Mouse (Mus musculus) forebrain, embryonic 11.5 days (tissue): ENCODE data around the gene Mvk. TPM values are rescaled to one million over a fixed set of nuclear protein-coding genes. Genes with fewer than 3 reads are reported as not detected.
A peak's percentile ranks its signal among the peaks of the same experiment; 100 is the strongest.

Experiments used
- ATAC-seq: fragments of 200-750 bp; cut with Nextera tagmentation; replicated peaks from 2 replicates; pipeline ENCODE4 v1.8.0; 2017; ENCODE audit warnings: moderate TSS enrichment; ENCODE audit not compliant: low FRiP score
- DNase-seq: peaks from one replicate; pipeline ENCODE4 v3.0.0-alpha.2; 2017; ENCODE audit warnings: low spot score
- H3K27ac ChIP-seq: fragments of 300-500 bp; sonication (generic); 2 replicates; pipeline ENCODE4 v1.5.1; 2014; ENCODE audit warnings: low read depth, low read length
- H3K27me3 ChIP-seq: fragments of 300-500 bp; sonication (generic); 2 replicates; pipeline ENCODE4 v1.6.1; 2014; ENCODE audit warnings: mild to moderate bottlenecking, low read length, mixed read lengths; ENCODE audit not compliant: control insufficient read depth, insufficient read depth
- H3K36me3 ChIP-seq: fragments of 300-500 bp; sonication (generic); 2 replicates; pipeline ENCODE4 v1.6.1; 2014; ENCODE audit warnings: mild to moderate bottlenecking, low read length, moderate library complexity, mixed read lengths; ENCODE audit not compliant: control insufficient read depth, insufficient read depth
- H3K4me1 ChIP-seq: fragments of 300-500 bp; sonication (generic); replicated peaks from 2 replicates; pipeline ENCODE4 v1.6.1; 2014; ENCODE audit warnings: low read length, mixed read lengths; ENCODE audit not compliant: control insufficient read depth, insufficient read depth
- H3K4me2 ChIP-seq: fragments of 300-500 bp; sonication (generic); 2 replicates; pipeline ENCODE4 v1.6.1; 2014; ENCODE audit warnings: low read depth, mild to moderate bottlenecking, low read length, moderate library complexity, mixed read lengths; ENCODE audit not compliant: severe bottlenecking
- H3K4me3 ChIP-seq: fragments of 300-500 bp; sonication (generic); 2 replicates; pipeline ENCODE4 v1.5.1; 2014; ENCODE audit warnings: low read depth, low read length
- H3K9ac ChIP-seq: fragments of 300-500 bp; sonication (generic); 2 replicates; pipeline ENCODE4 v1.6.1; 2014; ENCODE audit warnings: low read length
- H3K9me3 ChIP-seq: fragments of 300-500 bp; sonication (generic); 2 replicates; pipeline ENCODE4 v1.6.1; 2016; ENCODE audit warnings: low read length, mixed read lengths; ENCODE audit not compliant: control insufficient read depth
- WGBS: fragments of 180-500 bp; shearing (Covaris S2); extraction: QIAGEN DNeasy Blood & Tissue Kit; methylation state at CpG from one replicate; pipeline ENCODE4 v1.1.7; 2014; 5-methylcytosine and 5-hydroxymethylcytosine counted together
- polyA plus RNA-seq: library from polyadenylated mRNA; unstranded; fragments of >200 nt; fragmentation: Nextera tagmentation; extraction: Ambion mirVana; gene quantifications from 2 replicates; pipeline ENCODE4 v1.2.1, GENCODE M21; 2014

Gene Mvk
- polyA plus RNA-seq, 1 experiment from 2014 or later = 58.3 TPM

DNA sequence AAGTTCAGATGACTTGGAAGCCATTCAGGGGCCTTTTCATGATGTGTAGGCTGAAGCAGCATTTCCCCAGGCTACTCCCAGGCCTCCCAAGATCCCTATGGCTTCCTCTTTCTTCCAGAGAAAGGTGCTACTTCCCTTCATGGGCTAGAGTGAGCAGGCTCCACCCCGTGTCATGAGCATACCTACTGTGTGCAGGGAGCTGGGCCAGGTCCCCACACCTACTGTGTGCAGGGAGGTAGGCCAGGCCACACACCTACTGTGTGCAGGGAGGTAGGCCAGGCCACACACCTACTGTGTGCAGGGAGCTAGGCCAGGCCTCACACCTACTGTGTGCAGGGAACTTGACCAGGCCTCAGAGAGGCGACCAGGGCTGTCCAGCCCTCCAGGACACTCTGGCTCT lies 20.5 kb downstream of the Mvk start:
- Histone ChIP-seq H3K9ac (no peak overlapping the region), H3K4me3 (no peak overlapping the region), H3K27me3 (no peaks in the 10 kb centered on the region), H3K9me3 (no peaks in the 10 kb centered on the region), H3K4me2 (no peak overlapping the region), H3K27ac (no peak overlapping the region), H3K4me1 (peaks cover 39% of the 10 kb centered on the region), H3K36me3 (no peaks in the 10 kb centered on the region)
- ATAC-seq (no peak), DNase-seq (no peak)
- 60% methylated on average over 2 of the region's 2 CpGs for WGBS

DNA sequence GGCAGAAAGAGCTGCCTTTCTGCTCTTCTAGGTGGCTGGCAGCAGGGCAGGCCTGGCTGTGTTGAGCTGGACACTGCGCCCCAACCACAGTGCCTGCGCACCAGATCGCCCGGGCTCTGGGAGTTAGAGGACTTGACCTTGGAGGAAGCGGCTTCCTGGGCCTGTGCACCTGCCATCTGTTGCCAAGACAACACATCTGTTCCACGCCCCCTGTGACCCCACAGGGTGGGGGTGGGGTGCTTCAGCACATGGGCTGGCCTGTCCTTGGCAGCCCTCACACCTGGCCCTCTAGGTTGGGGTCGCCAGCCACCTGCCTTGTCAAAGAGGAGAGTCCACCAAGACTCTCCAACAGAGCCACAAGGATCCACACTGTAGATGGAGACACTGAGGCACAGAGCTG lies 21.6 kb downstream of the Mvk start:
- 55% methylated on average over 7 of the region's 7 CpGs for WGBS
- DNase-seq (no peak), ATAC-seq (no peak)
- no peak overlapping the region for H3K27ac ChIP-seq
- no peaks in the 10 kb centered on the region for H3K9me3 ChIP-seq
- no peaks in the 10 kb centered on the region for H3K27me3 ChIP-seq
- H3K4me1 ChIP-seq = peaks cover 39% of the 10 kb centered on the region
- H3K36me3 ChIP-seq = no peaks in the 10 kb centered on the region
- H3K9ac ChIP-seq = no peak overlapping the region
- no peak overlapping the region for H3K4me2 ChIP-seq
- no peak overlapping the region for H3K4me3 ChIP-seq

DNA sequence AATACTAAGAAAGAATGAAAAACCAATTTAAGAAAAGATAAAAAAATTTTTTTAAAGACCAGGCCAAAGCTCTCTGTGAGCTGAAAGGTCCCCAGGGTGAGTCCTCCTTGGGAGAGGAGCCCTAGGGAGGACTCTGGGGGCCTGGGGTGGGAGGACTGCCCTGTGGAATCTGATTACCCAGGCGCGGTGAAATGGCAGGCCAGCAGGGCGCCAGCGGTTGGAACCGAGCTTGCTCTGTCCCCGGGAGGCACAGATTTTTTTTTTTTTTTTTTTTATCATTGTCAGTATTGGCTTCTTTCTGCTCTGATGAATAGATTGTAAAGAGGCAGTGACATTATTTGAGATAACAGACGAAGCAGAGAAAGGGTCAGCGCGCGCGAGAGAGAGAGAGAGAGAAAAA lies 22.9 kb downstream of the Mvk start:
- no peaks in the 10 kb centered on the region for H3K27me3 ChIP-seq
- peak overlapping the region; percentile 92 for H3K27ac ChIP-seq
- peak overlapping the region; percentile 40; the same call in 1 of the 2 replicates for H3K4me2 ChIP-seq
- no peaks in the 10 kb centered on the region for H3K9me3 ChIP-seq
- H3K4me1 ChIP-seq = peaks cover 35% of the 10 kb centered on the region
- under 1% methylated on average over 11 of the region's 11 CpGs for WGBS
- H3K9ac ChIP-seq = peak overlapping the region; percentile 32; the same call in 1 of the 2 replicates
- ATAC-seq (peak; percentile 40), DNase-seq (peak; percentile 71)
- H3K4me3 ChIP-seq = peak overlapping the region; percentile 7; the same call in 1 of the 2 replicates
- no peaks in the 10 kb centered on the region for H3K36me3 ChIP-seq

DNA sequence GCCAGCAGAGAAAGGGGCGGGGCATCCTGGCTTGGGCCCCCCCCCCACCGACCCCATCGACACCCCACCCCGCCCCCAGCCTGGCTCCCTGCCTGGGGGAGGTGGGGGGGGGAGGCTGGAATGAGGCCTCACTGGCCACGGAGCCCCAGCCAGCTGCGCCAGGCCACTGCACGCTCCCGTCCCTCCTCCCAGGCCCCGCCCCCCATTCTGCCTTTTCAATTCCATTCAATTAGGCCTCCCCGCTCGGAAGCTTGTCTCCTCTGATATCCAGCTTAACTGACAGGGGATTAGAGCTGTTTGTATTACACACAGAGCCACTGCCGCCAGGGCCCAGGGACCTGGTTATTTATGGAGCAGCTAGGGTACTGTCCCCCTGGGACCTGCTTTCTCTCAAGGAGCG lies 23.4 kb downstream of the Mvk start:
- Histone ChIP-seq H3K4me2 (peak overlapping the region; percentile 40; the same call in 1 of the 2 replicates), H3K4me3 (peak overlapping the region; percentile 7; the same call in 1 of the 2 replicates), H3K27ac (peak overlapping the region; percentile 92), H3K9me3 (no peaks in the 10 kb centered on the region), H3K4me1 (peaks cover 34% of the 10 kb centered on the region), H3K9ac (peak overlapping the region; percentile 48; the same call in 1 of the 2 replicates), H3K27me3 (no peaks in the 10 kb centered on the region), H3K36me3 (no peaks in the 10 kb centered on the region)
- ATAC-seq (peak; percentile 92), DNase-seq (peak; percentile 98)
- under 1% methylated on average over 12 of the region's 13 CpGs for WGBS

DNA sequence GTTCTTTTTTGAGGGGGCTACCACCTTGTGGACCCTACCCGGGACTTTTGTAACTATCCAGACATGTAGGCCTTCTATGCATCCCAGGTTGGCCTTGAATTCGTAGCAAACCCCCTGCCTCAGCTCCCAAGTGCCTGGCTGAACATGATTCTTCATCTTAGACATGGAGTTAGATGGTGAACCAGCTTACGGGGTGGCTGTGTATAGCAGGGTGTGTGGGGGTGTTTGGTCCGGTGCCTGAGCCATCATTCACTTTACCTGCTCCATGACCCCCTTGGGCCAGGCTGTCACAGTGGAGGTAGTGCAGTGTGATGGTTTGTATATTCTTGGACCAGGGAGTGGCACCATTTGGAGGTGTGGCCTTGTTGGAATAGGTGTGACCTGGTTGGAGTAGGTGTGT lies 23.9 kb downstream of the Mvk start:
- Histone ChIP-seq H3K36me3 (no peaks in the 10 kb centered on the region), H3K27ac (peak overlapping the region; percentile 92), H3K9me3 (no peaks in the 10 kb centered on the region), H3K4me3 (peak overlapping the region; percentile 7; the same call in 1 of the 2 replicates), H3K9ac (peak overlapping the region; percentile 48; the same call in 1 of the 2 replicates), H3K27me3 (no peaks in the 10 kb centered on the region), H3K4me2 (peak overlapping the region; percentile 36), H3K4me1 (peaks cover 34% of the 10 kb centered on the region)
- DNase-seq = no peak
- peak; percentile 16; the same call in 1 of the 2 replicates for ATAC-seq
- 40% methylated on average over 4 of the region's 4 CpGs for WGBS

DNA sequence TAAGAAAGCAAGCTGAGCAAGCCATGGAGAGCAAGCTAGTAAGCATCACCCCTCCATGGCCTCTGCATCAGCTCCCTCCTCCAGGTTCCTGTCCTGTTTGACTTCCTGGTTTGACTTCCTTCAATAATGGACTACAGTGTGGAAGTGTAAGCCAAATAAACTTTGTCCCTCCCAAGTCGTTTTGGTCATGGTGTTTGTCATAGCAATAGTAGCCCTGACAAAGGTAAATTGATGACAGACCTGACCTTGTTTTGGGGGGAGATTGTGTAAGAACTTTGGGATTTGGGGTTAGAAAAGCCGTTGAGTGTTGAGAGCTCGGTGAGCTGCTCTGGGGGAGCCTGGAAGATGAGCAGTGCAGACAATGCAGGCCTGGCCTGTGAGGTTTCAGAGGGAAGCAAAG lies 26.3 kb downstream of the Mvk start:
- Histone ChIP-seq H3K27ac (no peak overlapping the region), H3K4me1 (peaks cover 38% of the 10 kb centered on the region), H3K36me3 (no peaks in the 10 kb centered on the region), H3K4me2 (no peak overlapping the region), H3K4me3 (no peak overlapping the region), H3K9ac (no peak overlapping the region), H3K9me3 (no peaks in the 10 kb centered on the region), H3K27me3 (no peaks in the 10 kb centered on the region)
- DNase-seq = no peak
- ATAC-seq = no peak
- WGBS = 85% methylated on average over 3 of the region's 3 CpGs

DNA sequence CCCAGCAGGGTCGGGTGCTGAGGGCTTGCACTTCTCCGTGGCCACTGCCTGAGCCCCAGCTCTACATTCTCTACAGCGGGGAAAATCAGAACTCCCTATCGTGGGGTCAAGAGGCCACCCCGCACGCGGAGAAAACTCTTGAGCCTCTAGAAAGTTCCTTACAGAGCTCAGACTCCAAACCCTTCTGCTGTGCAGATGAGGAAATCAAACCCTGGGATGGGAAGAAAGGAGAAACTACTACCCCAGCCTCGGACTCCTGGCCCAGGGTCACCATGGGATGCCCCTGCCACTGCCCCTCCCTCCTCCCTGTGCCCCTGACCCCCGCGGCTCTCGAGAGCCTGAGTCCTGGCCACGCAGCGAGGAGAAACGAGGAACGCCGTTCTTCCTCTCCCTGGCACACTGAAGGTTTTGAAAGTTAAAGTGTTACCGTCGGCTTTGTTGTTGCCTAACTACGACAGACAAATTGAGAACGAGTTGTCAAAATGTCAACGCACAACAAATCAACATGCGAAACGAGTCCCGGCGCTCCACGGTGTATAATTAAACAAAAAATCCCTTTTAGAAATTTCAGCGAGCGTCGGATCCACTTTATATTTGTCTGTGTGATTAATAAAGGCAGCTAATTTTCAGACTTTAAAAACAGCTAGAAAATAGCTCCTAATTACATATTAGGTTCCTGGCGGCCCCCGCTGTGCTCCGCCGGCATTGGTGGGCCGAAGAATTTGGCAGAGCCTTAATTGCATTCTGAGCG lies 30.8 kb downstream of the Mvk start:
- no peaks in the 10 kb centered on the region for H3K9me3 ChIP-seq
- ATAC-seq (no peak; the same call in 1 of the 2 replicates), DNase-seq (no peak)
- H3K27me3 ChIP-seq = no peaks in the 10 kb centered on the region
- H3K4me2 ChIP-seq = 0 out of 2 replicates have a peak overlapping the region, but pooled peaks have one; percentile 18
- peaks cover 11% of the 10 kb centered on the region; the same call in 1 of the 2 replicates for H3K4me1 ChIP-seq
- H3K4me3 ChIP-seq = no peak overlapping the region
- peak overlapping the region; percentile 46; the same call in 1 of the 2 replicates for H3K27ac ChIP-seq
- H3K9ac ChIP-seq = no peak overlapping the region
- WGBS = 40% methylated on average over 35 of the region's 35 CpGs
- H3K36me3 ChIP-seq = no peaks in the 10 kb centered on the region

DNA sequence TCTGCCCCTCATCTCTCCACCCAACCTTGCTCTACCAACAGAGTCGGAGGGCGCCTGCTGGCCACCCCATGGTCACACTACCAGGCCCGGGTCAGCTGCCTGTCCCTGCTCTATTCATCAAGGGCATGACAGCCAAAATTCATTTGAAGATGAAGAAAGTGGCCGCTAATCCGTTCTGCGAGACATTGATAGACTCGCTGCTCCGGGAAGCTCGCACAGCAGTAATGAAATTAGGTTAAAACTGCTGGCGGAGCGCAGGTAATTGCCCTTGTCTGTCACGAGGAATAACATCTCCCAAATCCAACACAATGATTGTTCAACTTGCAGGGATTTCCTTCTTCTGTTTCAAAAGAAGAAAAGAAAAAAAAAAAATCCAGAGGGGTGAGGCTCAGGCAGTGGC lies 34.2 kb downstream of the Mvk start:
- H3K9ac ChIP-seq = no peak overlapping the region
- 66% methylated on average over 12 of the region's 12 CpGs for WGBS
- ATAC-seq = no peak
- H3K27me3 ChIP-seq = no peaks in the 10 kb centered on the region
- no peak overlapping the region for H3K4me2 ChIP-seq
- no peak overlapping the region for H3K27ac ChIP-seq
- no peaks in the 10 kb centered on the region for H3K36me3 ChIP-seq
- H3K4me1 ChIP-seq = peaks cover 20% of the 10 kb centered on the region
- H3K9me3 ChIP-seq = no peaks in the 10 kb centered on the region
- no peak for DNase-seq
- no peak overlapping the region for H3K4me3 ChIP-seq
